Mouse (Mus musculus) adrenal gland, postnatal 14 days (tissue): ENCODE measurements at regions not wholly inside any gene's neighbourhood (a gene's known extent, or its start where the extent isn't known, plus 50 kb on each side); places are given as distances from the start of the nearest gene placed in this dataset.

Source experiments
- DNase-seq: peaks from one replicate; pipeline ENCODE4 v3.0.0; 2021; ENCODE audit warnings: mixed read lengths

DNA sequence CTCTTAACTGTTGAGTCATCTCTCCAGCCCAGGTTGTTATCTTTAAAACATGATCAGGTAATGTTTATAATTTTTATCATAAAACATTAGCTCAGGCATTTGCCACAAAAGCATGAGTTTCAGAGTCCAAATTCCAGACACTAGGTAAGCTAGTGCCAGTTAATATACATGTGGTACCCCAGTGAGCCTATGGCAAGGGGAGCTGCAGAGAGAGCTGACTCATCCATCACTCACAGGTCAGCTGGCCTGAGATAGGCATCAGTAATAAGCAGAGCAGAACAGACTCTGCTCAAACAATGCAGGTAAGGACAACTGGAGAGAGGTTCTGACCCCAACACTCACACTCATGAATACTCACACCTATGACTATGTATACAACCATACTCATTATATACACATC is 144.6 kb upstream of the Sgcd start:
- no peak for DNase-seq

DNA sequence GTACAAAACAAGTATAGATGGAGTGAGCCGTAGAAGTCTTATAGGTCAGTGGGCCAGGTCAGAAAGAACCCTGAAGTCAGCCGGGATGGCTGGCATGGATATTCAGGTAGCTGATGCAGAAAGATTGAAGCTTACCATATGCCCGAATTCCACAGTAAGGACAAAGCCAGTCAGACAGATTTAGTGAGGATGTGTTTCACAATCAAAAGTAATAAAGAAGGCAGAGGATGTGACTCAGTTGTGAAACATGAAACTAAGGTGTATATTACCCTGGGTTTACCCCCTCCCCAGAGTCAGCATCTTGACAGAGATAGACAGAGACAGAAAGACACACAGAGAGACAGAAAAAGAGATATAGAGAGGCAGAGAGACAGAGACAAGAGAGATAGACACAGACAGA is 109.3 kb upstream of the Sgcd start:
- no peak for DNase-seq

- no peak for DNase-seq
Observed at GRCm38 (mm10) chr11:48097455-48097854, 108.7 kb upstream of the Sgcd start.

- DNase-seq: peak; percentile 70
Observed at GRCm38 (mm10) chr11:48067072-48067471, 78.3 kb upstream of the Sgcd start.

- no peak for DNase-seq
Observed at GRCm38 (mm10) chr11:48063719-48064118, 75.0 kb upstream of the Sgcd start.

DNA sequence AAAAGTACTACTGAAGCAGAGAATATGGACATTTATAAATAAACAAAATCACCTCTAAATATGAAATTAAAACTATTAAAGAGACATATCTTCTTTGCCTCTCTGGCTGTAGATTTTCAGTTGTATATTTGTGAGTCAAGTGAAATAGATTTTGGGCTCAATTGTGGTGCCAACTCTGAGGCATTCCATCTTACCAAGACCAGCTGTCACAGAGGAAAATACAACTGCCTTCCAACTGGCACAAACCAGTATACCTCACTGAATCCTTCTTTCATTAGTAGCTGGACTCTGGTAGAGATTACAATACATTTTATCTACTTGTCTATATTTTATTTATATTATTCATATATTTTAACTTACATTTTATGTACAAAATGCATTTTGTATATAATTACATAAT is 72.7 kb upstream of the Sgcd start:
- no peak for DNase-seq

- no peak for DNase-seq
Observed at GRCm38 (mm10) chr11:48051156-48051866, 62.5 kb upstream of the Sgcd start.

DNA sequence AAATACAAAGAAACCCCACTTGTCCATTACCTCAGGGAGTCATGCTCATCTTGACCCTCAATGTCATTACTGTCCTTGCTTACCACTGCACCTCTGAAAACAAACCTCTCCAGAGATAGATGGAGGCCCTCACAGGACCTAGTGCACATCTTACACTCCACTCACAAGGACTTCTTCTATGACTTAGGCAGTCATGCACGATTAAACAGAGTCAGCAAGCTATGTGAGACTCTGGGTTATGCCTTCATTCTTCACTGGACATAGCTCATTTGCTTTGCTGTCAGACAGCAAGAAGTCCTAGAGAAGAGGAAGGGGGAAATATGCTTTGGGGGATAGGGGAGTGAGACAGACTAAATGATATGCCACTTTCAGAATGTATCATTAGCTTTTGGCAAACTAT is 59.5 kb upstream of the Sgcd start:
- DNase-seq: no peak
